Mouse (Mus musculus) forebrain, embryonic 14.5 days (tissue): ENCODE measurements around the gene E2f1. TPM values are rescaled to one million over a fixed set of nuclear protein-coding genes. Genes with fewer than 3 reads are reported as not detected.

ENCODE experiments used
- ATAC-seq: fragments of 200-750 bp; cut with Nextera tagmentation; 2 replicates; pipeline ENCODE4 v1.8.0; 2017; ENCODE audit warnings: mild to moderate bottlenecking, moderate library complexity
- DNase-seq: peaks from one replicate; pipeline ENCODE4 v3.0.0-alpha.2; 2015; ENCODE audit warnings: low spot score
- H3K27ac ChIP-seq: fragments of 300-500 bp; sonication (generic); 2 replicates; pipeline ENCODE4 v1.5.1; 2014; ENCODE audit warnings: low read depth, mild to moderate bottlenecking, control low read depth, low read length, moderate library complexity
- H3K27me3 ChIP-seq: fragments of 300-500 bp; sonication (generic); replicated peaks from 2 replicates; pipeline ENCODE4 v1.6.1; 2014; ENCODE audit warnings: low read length, control low read depth, mixed read lengths; ENCODE audit not compliant: control insufficient read depth, insufficient read depth
- H3K36me3 ChIP-seq: fragments of 300-500 bp; sonication (generic); 2 replicates; pipeline ENCODE4 v1.6.1; 2014; ENCODE audit warnings: low read length, control low read depth; ENCODE audit not compliant: control insufficient read depth, insufficient read depth
- H3K4me1 ChIP-seq: fragments of 300-500 bp; sonication (generic); 2 replicates; pipeline ENCODE4 v1.6.1; 2014; ENCODE audit warnings: antibody characterized with exemption, low read length, control low read depth; ENCODE audit not compliant: control insufficient read depth, insufficient read depth
- H3K4me2 ChIP-seq: fragments of 300-500 bp; sonication (generic); 2 replicates; pipeline ENCODE4 v1.6.1; 2014; ENCODE audit warnings: mild to moderate bottlenecking, control low read depth, low read length
- H3K4me3 ChIP-seq: fragments of 300-500 bp; sonication (generic); 2 replicates; pipeline ENCODE4 v1.5.1; 2014; ENCODE audit warnings: low read depth, low read length, control low read depth
- H3K9ac ChIP-seq: fragments of 300-500 bp; sonication (generic); 2 replicates; pipeline ENCODE4 v1.6.1; 2014; ENCODE audit warnings: mild to moderate bottlenecking, low read length, control low read depth, moderate library complexity
- H3K9me3 ChIP-seq: fragments of 300-500 bp; sonication (generic); replicated peaks from 2 replicates; pipeline ENCODE4 v1.6.1; 2016; ENCODE audit warnings: low read length, control low read depth, mixed read lengths; ENCODE audit not compliant: control insufficient read depth
- WGBS: fragments of 180-500 bp; shearing (Covaris S2); extraction: QIAGEN DNeasy Blood & Tissue Kit; methylation state at CpG from one replicate; pipeline ENCODE4 v1.1.7; 2014; 5-methylcytosine and 5-hydroxymethylcytosine counted together
- polyA plus RNA-seq: library from polyadenylated mRNA; unstranded; fragments of >200 nt; fragmentation: Nextera tagmentation; extraction: Ambion mirVana; gene quantifications from 2 replicates; pipeline ENCODE4 v1.2.1, GENCODE M21; 2014

The E2f1 gene
- 3.5 and 5.0 TPM in 2 replicates for polyA plus RNA-seq

GRCm38 (mm10) chr2:154569836-154570286, at the start of gene E2f1:
Gene E2f1 (minus strand): TSS chr2:154569892.
- peak; percentile 97 for DNase-seq
- H3K9me3 ChIP-seq = no peaks in the 10 kb centered on the region
- peak within 1 kb of the TSS; percentile 83 for H3K4me3 ChIP-seq
- H3K4me2 ChIP-seq = peak within 1 kb of the TSS; percentile 89
- H3K36me3 ChIP-seq = no peaks in the 10 kb centered on the region
- peak within 1 kb of the TSS; percentile 89 for H3K27ac ChIP-seq
- WGBS = under 1% methylated on average over 41 of the region's 44 CpGs
- peak; percentile 97 for ATAC-seq
- no peaks in the 10 kb centered on the region for H3K27me3 ChIP-seq
- peaks cover 18% of the 10 kb centered on the region; the same call in 1 of the 2 replicates for H3K4me1 ChIP-seq
- peak within 1 kb of the TSS; percentile 67 for H3K9ac ChIP-seq

- no peak overlapping the region for H3K9ac ChIP-seq
- no peak overlapping the region for H3K4me3 ChIP-seq
- no peaks in the 10 kb centered on the region for H3K27me3 ChIP-seq
- no peak for ATAC-seq
- peaks cover 8% of the 10 kb centered on the region; the same call in 1 of the 2 replicates for H3K4me1 ChIP-seq
- no peaks in the 10 kb centered on the region for H3K9me3 ChIP-seq
- DNase-seq = no peak
- H3K27ac ChIP-seq = no peak overlapping the region
- H3K4me2 ChIP-seq = no peak overlapping the region
- 94% methylated on average over 3 of the region's 3 CpGs for WGBS
- H3K36me3 ChIP-seq = 0 out of 2 replicates have a peak, but pooled peaks cover 4% of the 10 kb centered on the region
Measured at GRCm38 (mm10) chr2:154617061-154617460, 47.4 kb upstream of the E2f1 start.

GRCm38 (mm10) chr2:154615674-154616073, 46.0 kb upstream of the E2f1 start:
- DNase-seq (no peak), ATAC-seq (no peak)
- no peak overlapping the region for H3K27ac ChIP-seq
- H3K4me2 ChIP-seq = no peak overlapping the region
- 97% methylated on average over 5 of the region's 5 CpGs for WGBS
- peaks cover 8% of the 10 kb centered on the region; the same call in 1 of the 2 replicates for H3K4me1 ChIP-seq
- H3K4me3 ChIP-seq = no peak overlapping the region
- H3K9ac ChIP-seq = no peak overlapping the region
- no peaks in the 10 kb centered on the region for H3K36me3 ChIP-seq
- H3K27me3 ChIP-seq = no peaks in the 10 kb centered on the region
- no peaks in the 10 kb centered on the region for H3K9me3 ChIP-seq

- no peak overlapping the region for H3K27ac ChIP-seq
- no peak overlapping the region for H3K9ac ChIP-seq
Measured at GRCm38 (mm10) chr2:154614841-154615576, 45.3 kb upstream of the E2f1 start.

GRCm38 (mm10) chr2:154613118-154614115, 43.7 kb upstream of the E2f1 start, which contains the start of the genes Zfp341 and 4930519P11Rik:
Gene Zfp341 (plus strand): TSS chr2:154613297.
Gene 4930519P11Rik (minus strand): TSS chr2:154613437.
- Histone ChIP-seq H3K4me1 (peaks cover 8% of the 10 kb centered on the region; the same call in 1 of the 2 replicates), H3K27me3 (no peaks in the 10 kb centered on the region), H3K9me3 (no peaks in the 10 kb centered on the region), H3K36me3 (no peaks in the 10 kb centered on the region), H3K9ac (peak within 1 kb of the TSS; percentile 85), H3K4me2 (peak within 1 kb of the TSS; percentile 73), H3K27ac (peak within 1 kb of the TSS; percentile 98), H3K4me3 (peak within 1 kb of the TSS; percentile 57)
- DNase-seq (peak; percentile 94), ATAC-seq (peak; percentile 93)
- WGBS = under 1% methylated on average over 66 of the region's 98 CpGs

More at GRCm38 (mm10) chr2:154614841-154615576, 45.3 kb upstream of the E2f1 start:
- 0 out of 2 replicates have a peak overlapping the region, but pooled peaks have one; percentile 73 for H3K4me2 ChIP-seq
- WGBS = 79% methylated on average over 19 of the region's 19 CpGs
- no peak overlapping the region for H3K4me3 ChIP-seq
- no peaks in the 10 kb centered on the region for H3K27me3 ChIP-seq
- no peaks in the 10 kb centered on the region for H3K9me3 ChIP-seq
- H3K36me3 ChIP-seq = no peaks in the 10 kb centered on the region
- no peak for ATAC-seq
- DNase-seq = peak; percentile 11
- H3K4me1 ChIP-seq = peaks cover 8% of the 10 kb centered on the region; the same call in 1 of the 2 replicates

GRCm38 (mm10) chr2:154609050-154609767, 39.5 kb upstream of the E2f1 start:
- Histone ChIP-seq H3K27me3 (no peaks in the 10 kb centered on the region), H3K9ac (no peak overlapping the region), H3K9me3 (no peaks in the 10 kb centered on the region), H3K36me3 (no peaks in the 10 kb centered on the region), H3K4me2 (no peak overlapping the region), H3K27ac (no peak overlapping the region), H3K4me3 (no peak overlapping the region), H3K4me1 (peaks cover 6% of the 10 kb centered on the region; the same call in 1 of the 2 replicates)
- no peak for DNase-seq
- no peak for ATAC-seq
- WGBS = 72% methylated on average over 10 of the region's 10 CpGs

GRCm38 (mm10) chr2:154606965-154607364, 37.3 kb upstream of the E2f1 start:
- Histone ChIP-seq H3K9me3 (no peaks in the 10 kb centered on the region), H3K27ac (no peak overlapping the region), H3K36me3 (no peaks in the 10 kb centered on the region), H3K9ac (no peak overlapping the region), H3K4me3 (no peak overlapping the region), H3K4me2 (no peak overlapping the region), H3K27me3 (no peaks in the 10 kb centered on the region), H3K4me1 (peaks cover 5% of the 10 kb centered on the region)
- ATAC-seq = no peak
- DNase-seq = no peak
- WGBS = 84% methylated on average over 1 of the region's 1 CpGs

GRCm38 (mm10) chr2:154604156-154604555, 34.5 kb upstream of the E2f1 start:
- 51% methylated on average over 7 of the region's 7 CpGs for WGBS
- Histone ChIP-seq H3K4me1 (peaks cover 5% of the 10 kb centered on the region), H3K4me2 (peak overlapping the region; percentile 40), H3K9ac (no peak overlapping the region), H3K36me3 (no peaks in the 10 kb centered on the region), H3K4me3 (peak overlapping the region; percentile 8; the same call in 1 of the 2 replicates), H3K9me3 (no peaks in the 10 kb centered on the region), H3K27me3 (no peaks in the 10 kb centered on the region), H3K27ac (no peak overlapping the region)
- DNase-seq (no peak), ATAC-seq (no peak)
